Mouse (Mus musculus): Measurements from ENCODE around the gene Tppp. TPM values are rescaled to one million over a fixed set of nuclear protein-coding genes. Genes with fewer than 3 reads are reported as not detected.

Gene Tppp
- polyA plus RNA-seq, 1 experiment: 0.11 TPM

DNA sequence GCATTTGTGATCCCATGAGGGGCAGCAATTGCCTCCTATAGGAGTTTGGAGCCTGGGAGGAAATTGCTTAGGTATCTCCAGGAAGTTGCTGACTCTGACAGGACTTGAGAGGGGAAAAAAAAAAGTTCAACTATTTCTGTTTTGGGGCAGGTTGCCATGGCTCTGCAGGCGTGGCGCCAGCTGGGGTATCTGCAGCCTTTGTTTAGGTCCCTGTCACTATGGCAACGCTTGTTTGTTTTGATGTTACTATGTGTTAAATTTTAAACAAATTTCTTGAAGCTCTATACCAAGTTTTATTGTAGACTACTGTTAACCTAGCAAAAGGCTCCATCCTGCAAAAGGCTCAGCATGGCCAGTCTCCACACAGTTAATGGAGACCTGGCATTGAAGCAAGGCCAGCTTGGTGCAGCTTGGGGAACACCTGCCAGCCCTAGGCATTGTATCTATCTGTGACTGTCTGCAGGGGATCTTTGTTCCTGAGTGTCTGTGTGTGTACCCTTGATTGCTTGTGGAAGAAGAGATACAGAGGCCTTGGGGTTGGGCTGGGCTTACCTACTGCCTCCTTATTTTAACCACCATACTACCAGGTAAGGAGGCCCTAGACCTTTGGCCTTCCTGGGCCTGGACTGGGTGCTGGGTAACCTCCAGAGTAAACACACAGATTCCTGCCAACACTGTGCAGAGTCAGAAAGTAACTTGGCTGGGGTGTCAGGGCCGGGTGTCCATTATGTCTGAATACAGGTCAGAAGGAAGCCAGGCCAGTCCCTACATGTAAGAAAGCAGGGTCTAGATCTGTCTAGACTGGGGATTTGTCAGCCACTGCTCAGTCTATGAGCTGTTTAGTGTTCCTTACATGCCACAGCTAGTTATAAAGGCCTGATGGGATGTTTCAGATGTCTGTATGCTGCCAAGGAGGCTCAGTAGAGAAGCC lies 16.2 kb downstream of the Tppp start:
- H3K4me1 ChIP-seq (ENCODE audit: control insufficient read depth, insufficient read depth, low read length): peaks cover 20% of the 10 kb centered on the region
- H3K27ac ChIP-seq (ENCODE audit: insufficient read depth, low read depth, low read length): no peak overlapping the region
- TF ChIP-seq POLR2A (IDR thresholded peaks at IDR 0.05; ENCODE audit: borderline replicate concordance, low read depth, low read length) (no peak), CTCF (IDR thresholded peaks at IDR 0.05; ENCODE audit: low read depth, low read length) (no peak)
- no peak overlapping the region for H3K4me3 ChIP-seq (ENCODE audit: insufficient read depth, low read length)

- H3K4me3 ChIP-seq (ENCODE audit: insufficient read depth, low read length): no peak overlapping the region
- TF ChIP-seq POLR2A (IDR thresholded peaks at IDR 0.05; ENCODE audit: borderline replicate concordance, low read depth, low read length) (no peak), CTCF (IDR thresholded peaks at IDR 0.05; ENCODE audit: low read depth, low read length) (0 out of 2 replicates have a peak, but pooled peaks have one; percentile 29)
- peaks cover 20% of the 10 kb centered on the region for H3K4me1 ChIP-seq (ENCODE audit: control insufficient read depth, insufficient read depth, low read length)
- H3K27ac ChIP-seq (ENCODE audit: insufficient read depth, low read depth, low read length): no peak overlapping the region
These were observed 17.0 kb downstream of the Tppp start for GRCm38 (mm10) chr13:74026215-74026614.

DNA sequence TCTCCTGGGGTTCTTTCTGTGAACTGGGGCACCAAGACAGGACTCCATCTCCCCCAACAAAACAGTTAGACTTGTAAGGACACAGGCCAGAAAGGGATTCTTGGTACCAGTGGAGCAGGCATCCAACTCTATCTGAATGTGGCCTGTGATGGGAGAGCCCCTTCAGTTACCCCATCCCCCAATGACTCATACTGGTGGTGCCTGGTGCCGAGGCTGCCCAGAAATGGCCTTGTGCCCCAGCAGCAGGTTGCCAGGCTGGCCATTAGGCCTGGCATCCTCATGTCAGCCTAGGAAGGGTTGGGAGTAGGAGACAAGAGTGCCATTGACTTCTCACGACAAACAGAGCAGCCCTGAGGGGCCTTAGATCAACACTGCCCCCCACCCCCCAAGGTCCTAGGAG lies 18.9 kb downstream of the Tppp start:
- Histone ChIP-seq H3K4me1 (ENCODE audit: control insufficient read depth, insufficient read depth, low read length) (peaks cover 18% of the 10 kb centered on the region), H3K4me3 (ENCODE audit: insufficient read depth, low read length) (no peak overlapping the region), H3K27ac (ENCODE audit: insufficient read depth, low read depth, low read length) (no peak overlapping the region)
- TF ChIP-seq CTCF (IDR thresholded peaks at IDR 0.05; ENCODE audit: low read depth, low read length) (no peak), POLR2A (IDR thresholded peaks at IDR 0.05; ENCODE audit: borderline replicate concordance, low read depth, low read length) (no peak)

GRCm38 (mm10) chr13:74029013-74029412 lies 19.8 kb downstream of the Tppp start:
- Histone ChIP-seq H3K4me3 (ENCODE audit: insufficient read depth, low read length) (no peak overlapping the region), H3K4me1 (ENCODE audit: control insufficient read depth, insufficient read depth, low read length) (peaks cover 18% of the 10 kb centered on the region), H3K27ac (ENCODE audit: insufficient read depth, low read depth, low read length) (no peak overlapping the region)
- no peak for TF ChIP-seq POLR2A (IDR thresholded peaks at IDR 0.05; ENCODE audit: borderline replicate concordance, low read depth, low read length)
- no peak for TF ChIP-seq CTCF (IDR thresholded peaks at IDR 0.05; ENCODE audit: low read depth, low read length)

GRCm38 (mm10) chr13:74030691-74031090 lies 21.5 kb downstream of the Tppp start:
- Histone ChIP-seq H3K4me3 (ENCODE audit: insufficient read depth, low read length) (no peak overlapping the region), H3K27ac (ENCODE audit: insufficient read depth, low read depth, low read length) (no peak overlapping the region), H3K4me1 (ENCODE audit: control insufficient read depth, insufficient read depth, low read length) (peaks cover 18% of the 10 kb centered on the region)
- TF ChIP-seq POLR2A (IDR thresholded peaks at IDR 0.05; ENCODE audit: borderline replicate concordance, low read depth, low read length): no peak
- no peak for TF ChIP-seq CTCF (IDR thresholded peaks at IDR 0.05; ENCODE audit: low read depth, low read length)

DNA sequence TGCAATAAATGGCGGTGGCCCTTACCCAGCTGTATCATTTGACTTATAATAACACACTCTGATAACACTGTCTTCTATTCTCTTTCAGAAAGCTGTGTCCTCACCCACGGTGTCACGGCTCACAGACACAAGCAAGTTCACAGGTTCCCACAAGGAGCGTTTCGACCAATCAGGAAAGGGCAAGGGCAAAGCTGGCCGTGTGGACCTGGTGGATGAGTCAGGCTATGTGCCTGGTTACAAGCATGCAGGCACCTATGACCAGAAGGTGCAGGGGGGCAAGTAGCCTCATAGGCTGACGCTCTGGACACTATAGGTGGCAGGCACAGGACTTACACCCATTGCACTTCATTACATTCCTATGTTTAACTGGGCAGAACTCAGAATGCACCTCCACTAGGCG lies 21.9 kb downstream of the Tppp start:
- no peak for TF ChIP-seq CTCF (IDR thresholded peaks at IDR 0.05; ENCODE audit: low read depth, low read length)
- no peak for TF ChIP-seq POLR2A (IDR thresholded peaks at IDR 0.05; ENCODE audit: borderline replicate concordance, low read depth, low read length)
- Histone ChIP-seq H3K4me3 (ENCODE audit: insufficient read depth, low read length) (no peak overlapping the region), H3K27ac (ENCODE audit: insufficient read depth, low read depth, low read length) (no peak overlapping the region), H3K4me1 (ENCODE audit: control insufficient read depth, insufficient read depth, low read length) (peaks cover 18% of the 10 kb centered on the region)

DNA sequence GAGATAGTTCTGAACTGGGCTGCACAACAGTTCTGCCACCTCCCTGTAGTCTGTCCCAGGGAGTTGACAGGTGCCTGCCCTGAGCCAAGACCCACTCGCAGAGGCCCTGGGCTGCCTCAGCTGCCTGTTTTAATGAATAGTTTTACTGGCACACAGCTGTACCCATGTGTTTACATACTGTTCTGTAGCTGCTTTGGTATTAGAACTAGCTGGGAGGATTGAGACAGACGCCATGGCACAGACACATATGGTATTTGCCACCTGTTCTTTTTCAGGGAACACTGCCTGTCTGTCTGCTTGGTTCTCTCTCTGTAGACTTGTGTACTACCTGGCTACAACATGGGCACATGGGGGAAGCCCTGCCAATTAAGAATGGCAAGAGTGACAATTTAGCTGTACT lies 25.5 kb downstream of the Tppp start:
- TF ChIP-seq CTCF (IDR thresholded peaks at IDR 0.05; ENCODE audit: low read depth, low read length) (no peak), POLR2A (IDR thresholded peaks at IDR 0.05; ENCODE audit: borderline replicate concordance, low read depth, low read length) (no peak)
- Histone ChIP-seq H3K4me1 (ENCODE audit: control insufficient read depth, insufficient read depth, low read length) (peaks cover 8% of the 10 kb centered on the region), H3K27ac (ENCODE audit: insufficient read depth, low read depth, low read length) (no peak overlapping the region), H3K4me3 (ENCODE audit: insufficient read depth, low read length) (no peak overlapping the region)

GRCm38 (mm10) chr13:74035776-74036175 lies 26.6 kb downstream of the Tppp start:
- peaks cover 12% of the 10 kb centered on the region for H3K4me1 ChIP-seq (ENCODE audit: control insufficient read depth, insufficient read depth, low read length)
- H3K4me3 ChIP-seq (ENCODE audit: insufficient read depth, low read length): no peak overlapping the region
- TF ChIP-seq POLR2A (IDR thresholded peaks at IDR 0.05; ENCODE audit: borderline replicate concordance, low read depth, low read length): no peak
- TF ChIP-seq CTCF (IDR thresholded peaks at IDR 0.05; ENCODE audit: low read depth, low read length): no peak
- H3K27ac ChIP-seq (ENCODE audit: insufficient read depth, low read depth, low read length): no peak overlapping the region

- peaks cover 12% of the 10 kb centered on the region for H3K4me1 ChIP-seq (ENCODE audit: control insufficient read depth, insufficient read depth, low read length)
- H3K4me3 ChIP-seq (ENCODE audit: insufficient read depth, low read length): no peak overlapping the region
- TF ChIP-seq POLR2A (IDR thresholded peaks at IDR 0.05; ENCODE audit: borderline replicate concordance, low read depth, low read length): no peak
- TF ChIP-seq CTCF (IDR thresholded peaks at IDR 0.05; ENCODE audit: low read depth, low read length): no peak
- no peak overlapping the region for H3K27ac ChIP-seq (ENCODE audit: insufficient read depth, low read depth, low read length)
These were observed 30.7 kb downstream of the Tppp start for GRCm38 (mm10) chr13:74039926-74040325.

- Histone ChIP-seq H3K27ac (ENCODE audit: insufficient read depth, low read depth, low read length) (no peak overlapping the region), H3K4me3 (ENCODE audit: insufficient read depth, low read length) (no peak overlapping the region), H3K4me1 (ENCODE audit: control insufficient read depth, insufficient read depth, low read length) (no peaks in the 10 kb centered on the region)
- TF ChIP-seq CTCF (IDR thresholded peaks at IDR 0.05; ENCODE audit: low read depth, low read length): no peak
- no peak for TF ChIP-seq POLR2A (IDR thresholded peaks at IDR 0.05; ENCODE audit: borderline replicate concordance, low read depth, low read length)
These were observed 47.0 kb downstream of the Tppp start for GRCm38 (mm10) chr13:74056194-74056593.

Measured in bone marrow macrophage, adult 2 months (primary cell).